ENCODE assay signal across 9 mouse cellular contexts in genomic region chr6:55677326-55677725, GRCm38 (mm10). TPM values are rescaled to one million over a fixed set of nuclear protein-coding genes. Genes with fewer than 3 reads are reported as not detected.
A peak's percentile ranks its signal among the peaks of the same experiment; 100 is the strongest.
DNase-seq lines count a peak whose midpoint lies in the region; ATAC-seq and TF ChIP-seq lines count a peak whose summit lies in the region.
"Had no signal": no experiment of that assay in that cellular context is flagged by ENCODE, and none has a peak within 500 bp of the region (broad histone marks: within the 10 kb centered on the region; RNA-seq: fewer than 3 reads in every experiment).

No protein-coding gene starts in this region.

- H3K9ac ChIP-seq in heart, embryonic 15.5 days = no peak overlapping the region
- H3K9ac ChIP-seq in ES-E14 (ENCODE audit: insufficient read depth, low read depth, low read length, poor library complexity, severe bottlenecking) = no peak overlapping the region; the same call in 1 of the 2 replicates
- H3K9ac ChIP-seq in forebrain, embryonic 13.5 days = peak overlapping the region; percentile 73
- peak overlapping the region; percentile 50; the same call in 1 of the 2 replicates for H3K9ac ChIP-seq in limb, embryonic 14.5 days (ENCODE audit: low read depth, low read length, severe bottlenecking)

- H3K36me3 ChIP-seq in heart, embryonic 15.5 days = no peaks in the 10 kb centered on the region
- no peaks in the 10 kb centered on the region for H3K36me3 ChIP-seq in ES-E14 (ENCODE audit: control insufficient read depth, insufficient read depth, low read length, poor library complexity, severe bottlenecking)
- H3K36me3 ChIP-seq in forebrain, embryonic 13.5 days (ENCODE audit: poor library complexity, severe bottlenecking) = no peaks in the 10 kb centered on the region
- H3K36me3 ChIP-seq in limb, embryonic 14.5 days (ENCODE audit: control insufficient read depth, insufficient read depth, low read length) = no peaks in the 10 kb centered on the region

- peak overlapping the region; percentile 29 for H3K4me3 ChIP-seq in heart, embryonic 15.5 days
- H3K4me3 ChIP-seq in ES-E14 (ENCODE audit: insufficient read depth in 1 of 2, low read depth in 1 of 2, low read length in 2 of 2, poor library complexity in 1 of 2, severe bottlenecking in 1 of 2) = peak overlapping the region; percentile 52 to 53; a peak in 2 of 4 replicates
- peak overlapping the region; percentile 40 for H3K4me3 ChIP-seq in forebrain, embryonic 13.5 days
- H3K4me3 ChIP-seq in limb, embryonic 14.5 days (replicated peaks; ENCODE audit: low read length) = peak overlapping the region; percentile 29

- DNase-seq in heart, postnatal 25 days (ENCODE audit: low spot score) = no peak
- no peak for DNase-seq in ES-E14 (ENCODE audit: low read depth, low spot score)
- no peak for DNase-seq in limb, embryonic 14.5 days (ENCODE audit: low spot score)
- DNase-seq in layer of hippocampus, postnatal 14 days (ENCODE audit: low spot score in 2 of 2) = no peak
- no peak for DNase-seq in thymus, postnatal 36 days
- DNase-seq in lung, adult 18-20 months = no peak
- DNase-seq: adrenal gland, adult 8-10 months had no signal

- H3K27me3 ChIP-seq in heart, embryonic 15.5 days = peaks cover 48% of the 10 kb centered on the region
- H3K27me3 ChIP-seq in forebrain, embryonic 13.5 days = peaks cover 4% of the 10 kb centered on the region; the same call in 1 of the 2 replicates
- peaks cover 6% of the 10 kb centered on the region; the same call in 1 of the 2 replicates for H3K27me3 ChIP-seq in limb, embryonic 14.5 days (ENCODE audit: control insufficient read depth, insufficient read depth, low read length)

- in situ Hi-C loops in ES-E14 (cut with MboI; ENCODE audit: low sequenced_read_pairs in 2 of 2, unreplicated experiment in 2 of 2) = no loop called here

- TF ChIP-seq POLR2A in limb, embryonic 14.5 days (IDR thresholded peaks at IDR 0.05; ENCODE audit: borderline replicate concordance, extremely low read depth, insufficient read depth, insufficient read length) = no peak

- 27% methylated on average over 8 of the region's 8 CpGs for WGBS in heart, embryonic 15.5 days
- WGBS in forebrain, embryonic 13.5 days = 8% methylated on average over 8 of the region's 8 CpGs
- WGBS in limb, embryonic 14.5 days = 16% methylated on average over 8 of the region's 8 CpGs

- intact Hi-C loops in heart, postnatal 25 days (cut with DNase I) = loop anchor here (5.0 kb wide), 1 partner anchor 160 kb away; no protein-coding TSS in a partner anchor

- no peak overlapping the region for H3K27ac ChIP-seq in heart, embryonic 15.5 days
- H3K27ac ChIP-seq in ES-E14 (ENCODE audit: insufficient read depth, low read depth, low read length, poor library complexity, severe bottlenecking) = no peak overlapping the region
- H3K27ac ChIP-seq in forebrain, embryonic 13.5 days = peak overlapping the region; percentile 92
- no peak overlapping the region for H3K27ac ChIP-seq in limb, embryonic 14.5 days (replicated peaks; ENCODE audit: low read depth, low read length)

- H3K4me1 ChIP-seq in heart, embryonic 15.5 days (replicated peaks) = peaks cover 9% of the 10 kb centered on the region
- H3K4me1 ChIP-seq in ES-E14 (ENCODE audit: control insufficient read depth in 2 of 2, insufficient read depth in 2 of 2, low read length in 2 of 2, poor library complexity in 1 of 2) = no peaks in the 10 kb centered on the region
- H3K4me1 ChIP-seq in forebrain, embryonic 13.5 days = peaks cover 30% of the 10 kb centered on the region
- H3K4me1 ChIP-seq in limb, embryonic 14.5 days (ENCODE audit: control insufficient read depth, insufficient read depth, low read length) = 0 out of 2 replicates have a peak, but pooled peaks cover 5% of the 10 kb centered on the region

- H3K4me2 ChIP-seq in heart, embryonic 15.5 days = peak overlapping the region; percentile 56
- peak overlapping the region; percentile 71 for H3K4me2 ChIP-seq in forebrain, embryonic 13.5 days
- peak overlapping the region; percentile 61 for H3K4me2 ChIP-seq in limb, embryonic 14.5 days (replicated peaks; ENCODE audit: low read depth, low read length, severe bottlenecking)

- ATAC-seq in heart, embryonic 15.5 days (replicated peaks; ENCODE audit: insufficient number of reproducible peaks, insufficient read depth, low FRiP score, low read depth) = no peak
- ATAC-seq in forebrain, embryonic 13.5 days = no peak
- no peak for ATAC-seq in limb, embryonic 14.5 days (ENCODE audit: low FRiP score, low read depth)

- H3K9me3 ChIP-seq in heart, embryonic 15.5 days (replicated peaks) = no peaks in the 10 kb centered on the region
- no peaks in the 10 kb centered on the region for H3K9me3 ChIP-seq in ES-E14 (ENCODE audit: control insufficient read depth, insufficient read depth, low read depth, low read length)
- no peaks in the 10 kb centered on the region for H3K9me3 ChIP-seq in forebrain, embryonic 13.5 days (replicated peaks)
- H3K9me3 ChIP-seq in limb, embryonic 14.5 days (ENCODE audit: control insufficient read depth, low read length) = no peaks in the 10 kb centered on the region

TF ChIP-seq in ES-E14, 5 proteins besides CTCF, POLR2A, EP300 and RAD21:
- TF ChIP-seq CHD2 (IDR thresholded peaks at IDR 0.05; ENCODE audit: low read depth, low read length) = no peak
- TF ChIP-seq MAFK (IDR thresholded peaks at IDR 0.05; ENCODE audit: insufficient read depth, low read depth, low read length) = no peak
- no peak for TF ChIP-seq HCFC1 (IDR thresholded peaks at IDR 0.05; ENCODE audit: borderline replicate concordance, insufficient read depth, low read length)
- no peak for TF ChIP-seq ZNF384 (IDR thresholded peaks at IDR 0.05; ENCODE audit: low read depth, low read length)
- no peak for TF ChIP-seq ZC3H11A (IDR thresholded peaks at IDR 0.05; ENCODE audit: borderline replicate concordance, low read depth, low read length)

RNA-seq across cellular contexts. Expression of gene Neurod6, which starts 3.7 kb away (rescaled TPM):
- 0.08 and 0.16 TPM in 2 replicates for polyA plus RNA-seq in heart, embryonic 15.5 days (2015; fragmentation: Nextera tagmentation; extraction: Ambion mirVana)
- not detected for total RNA-seq in heart, postnatal 25 days (2021)
- total RNA-seq in ES-E14 (2012; rRNA removed) = not detected in 2 replicates
- polyA plus RNA-seq in forebrain, embryonic 13.5 days (2015; fragmentation: Nextera tagmentation; extraction: Ambion mirVana) = 173 and 314 TPM in 2 replicates
- polyA plus RNA-seq in limb, embryonic 14.5 days (2012; rRNA removed) = 0.19 and 1.3 TPM in 2 replicates
- not detected in 2 replicates for polyA plus RNA-seq in limb, embryonic 14.5 days (2014; fragmentation: Nextera tagmentation; extraction: Ambion mirVana)
- total RNA-seq in layer of hippocampus, postnatal 14 days (2021) = 100 to 1,000 TPM; 213 to 233 TPM
- total RNA-seq: adrenal gland, adult 8-10 months had no signal

Comparison
In these comparisons a context has a peak if more than half of its experiments do, and no peak if none do; other contexts are left out.
1. H3K9ac ChIP-seq: peak in forebrain, embryonic 13.5 days (single experiment) and limb, embryonic 14.5 days (single experiment); none in heart, embryonic 15.5 days (single experiment) and ES-E14 (single experiment).
2. RNA of gene Neurod6, which starts 3.7 kb away (total RNA-seq): 213 to 233 TPM in layer of hippocampus, postnatal 14 days; not detected in heart, postnatal 25 days and not detected in ES-E14; every median in the first group is over 100 times any median in the second.
3. Peak in every context shown above with its lines, with median percentiles within 50 percentile points of each other: H3K4me2 ChIP-seq and H3K4me3 ChIP-seq.